Mouse (Mus musculus): Measurements from ENCODE around the gene Kirrel.

DNA sequence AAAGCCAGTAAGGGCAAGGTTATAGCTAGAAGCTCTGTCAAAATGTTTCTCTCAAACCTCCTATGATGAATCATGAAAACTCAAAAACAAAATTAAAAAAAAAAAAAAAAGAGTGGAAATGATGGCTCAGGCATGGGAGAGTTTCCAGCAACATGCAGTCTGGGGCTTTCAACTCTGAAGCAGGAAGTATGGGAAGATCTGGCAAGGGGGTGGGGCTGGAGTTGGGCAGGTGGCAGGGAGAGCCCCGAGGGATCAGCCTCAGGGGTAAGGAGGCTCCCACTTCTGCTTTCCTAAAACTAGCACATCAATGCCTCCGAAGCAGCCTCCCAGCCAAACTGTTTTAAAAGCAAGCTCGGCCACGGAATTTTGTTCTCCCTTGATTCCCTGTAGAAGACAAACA lies 11.4 kb downstream of the Kirrel start:
- TF ChIP-seq CTCF (IDR thresholded peaks at IDR 0.05; ENCODE audit: control insufficient read depth, insufficient read depth, low read length) (no peak), POLR2A (IDR thresholded peaks at IDR 0.05; ENCODE audit: borderline replicate concordance, control insufficient read depth, low read depth, low read length) (no peak)

All from bone marrow, adult 2 months (tissue).